Mouse (Mus musculus) heart, adult 2 months (tissue): ENCODE measurements around the gene Kcnmb1.

Source experiments
- CTCF ChIP-seq: fragments of 200-600 bp; IDR thresholded peaks from 2 replicates; pipeline ENCODE4 v1.8.1; 2022; ENCODE audit warnings: antibody characterized with exemption, mild to moderate bottlenecking, moderate library complexity
- EP300 ChIP-seq: fragments of 200-500 bp; IDR thresholded peaks from 2 replicates; pipeline ENCODE4 v1.6.1; 2011; ENCODE audit warnings: low read depth, low read length, control low read depth; ENCODE audit not compliant: insufficient read depth
- POLR2A ChIP-seq: fragments of 200-500 bp; IDR thresholded peaks from 2 replicates; pipeline ENCODE4 v1.6.1; 2011; ENCODE audit warnings: mild to moderate bottlenecking, low read depth, low read length, control low read depth; ENCODE audit not compliant: insufficient read depth

DNA sequence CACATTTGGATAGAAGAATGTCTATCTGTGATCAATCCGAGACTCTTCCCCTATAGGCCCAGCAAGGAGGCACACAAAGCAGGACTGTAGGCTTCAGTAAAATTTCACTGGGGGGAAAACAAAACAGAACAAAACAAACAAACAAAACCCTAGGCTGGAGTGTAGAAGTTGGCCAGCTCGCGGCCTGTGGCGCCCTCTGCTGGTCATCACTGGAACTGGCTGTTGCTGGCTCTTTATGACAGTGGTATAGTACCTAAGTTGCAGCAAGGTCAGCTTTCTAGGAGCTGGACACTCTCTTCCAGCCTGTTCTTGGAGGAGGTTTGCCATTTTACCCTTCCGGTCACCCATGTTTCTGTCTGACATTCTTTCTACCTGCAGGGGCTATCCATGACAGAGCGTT, 45.2 kb upstream of the Kcnmb1 start:
- TF ChIP-seq CTCF (no peak; the same call in 1 of the 2 replicates), EP300 (no peak), POLR2A (no peak)
